Mouse (Mus musculus) CD4-positive, CD25-positive, alpha-beta regulatory T cell, adult 4 months (primary cell): ENCODE data around the gene Zbtb8os. TPM values are rescaled to one million over a fixed set of nuclear protein-coding genes. Genes with fewer than 3 reads are reported as not detected.

Experiments
- ATAC-seq: one replicate; pipeline ENCODE4 v1.8.0; 2017
- polyA plus RNA-seq, 2 experiments: library from polyadenylated mRNA; unstranded; fragments of 100-300 nt; shearing (Covaris generic); gene quantifications; one replicate each; pipeline ENCODE4 v1.2.1; 2017

Zbtb8os gene
- polyA plus RNA-seq = 10 to 100 TPM; 79.6 to 86.0 TPM

DNA sequence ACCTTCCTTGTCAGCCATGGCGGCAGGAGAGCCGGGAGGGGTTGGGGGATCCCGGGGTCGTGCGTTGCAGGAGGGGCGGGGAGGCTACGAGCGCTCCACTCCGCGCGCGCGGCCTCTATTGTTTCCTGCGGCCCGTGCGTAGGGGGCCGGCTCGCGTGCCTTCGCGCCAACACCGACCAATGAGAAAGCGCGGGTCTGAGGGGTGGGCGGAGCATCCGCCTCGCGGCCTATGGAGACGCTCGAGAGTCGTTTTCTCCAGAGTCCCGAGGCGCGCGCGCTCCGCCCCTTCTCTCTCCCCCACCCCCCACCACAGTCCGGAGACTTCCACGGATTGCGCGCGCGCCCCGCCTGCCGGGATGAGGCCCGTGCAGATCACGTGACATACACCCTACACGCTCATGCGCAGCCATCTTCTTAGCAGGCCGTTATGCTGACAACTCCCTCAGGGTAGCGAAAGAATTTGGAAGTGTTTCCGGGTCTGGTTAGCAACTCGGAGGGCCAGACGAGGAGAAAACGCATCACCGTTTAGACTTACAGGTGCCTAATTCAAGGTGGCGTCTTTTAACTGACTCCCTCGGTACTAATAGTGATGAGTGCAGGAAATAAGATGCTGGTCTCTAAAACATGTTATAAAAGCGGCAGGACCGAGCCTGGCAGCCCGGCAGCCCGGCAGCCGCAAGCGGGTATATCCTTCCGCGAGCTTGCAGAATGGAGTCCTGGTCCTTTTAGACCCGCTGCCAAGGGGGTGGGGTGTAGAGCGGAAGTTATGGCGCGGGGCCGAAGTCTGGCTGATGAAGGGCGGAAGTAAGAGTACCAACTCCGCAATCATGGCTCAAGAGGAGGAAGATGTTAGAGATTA is at the start of gene Zbtb8os, which contains the start of gene Rbbp4:
TSS of gene Zbtb8os (plus strand) at position 480 of the 859 bp plus-strand sequence.
TSS of gene Rbbp4 (minus strand) at position 155 of the 859 bp plus-strand sequence.
- ATAC-seq = peak; percentile 89

DNA sequence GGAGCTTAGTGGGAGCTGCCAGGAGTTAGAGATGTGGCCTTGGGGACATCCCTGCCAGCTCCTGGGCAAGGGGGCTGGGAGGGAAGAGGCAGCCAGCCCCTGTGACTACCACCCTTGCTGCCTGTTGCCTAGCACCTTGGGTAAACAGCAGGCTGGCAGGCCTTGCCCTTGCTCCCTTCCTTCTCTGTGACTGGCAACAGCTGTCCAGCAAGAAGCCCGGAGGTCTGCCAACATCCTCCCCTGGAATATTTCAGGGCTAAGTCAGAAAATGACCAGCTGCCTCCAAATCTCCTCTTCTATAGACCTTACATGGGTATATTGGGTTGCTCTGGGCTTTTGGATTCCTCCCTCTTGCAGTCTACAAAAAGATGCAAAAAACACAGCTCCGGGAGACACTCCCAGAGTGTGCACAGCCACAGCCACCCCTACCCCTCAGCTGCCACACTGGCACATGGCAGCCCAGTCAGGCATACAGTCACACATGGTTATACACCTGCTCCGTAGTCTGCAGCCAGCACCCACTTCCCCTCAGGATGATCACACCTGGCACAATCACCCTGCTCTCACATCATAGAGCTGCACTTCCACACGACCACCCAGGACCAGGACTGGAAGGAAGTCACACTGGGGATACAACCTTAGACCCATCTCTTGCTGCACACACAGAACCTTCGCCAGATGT is 49.4 kb upstream of the Zbtb8os start:
- ATAC-seq = no peak

DNA sequence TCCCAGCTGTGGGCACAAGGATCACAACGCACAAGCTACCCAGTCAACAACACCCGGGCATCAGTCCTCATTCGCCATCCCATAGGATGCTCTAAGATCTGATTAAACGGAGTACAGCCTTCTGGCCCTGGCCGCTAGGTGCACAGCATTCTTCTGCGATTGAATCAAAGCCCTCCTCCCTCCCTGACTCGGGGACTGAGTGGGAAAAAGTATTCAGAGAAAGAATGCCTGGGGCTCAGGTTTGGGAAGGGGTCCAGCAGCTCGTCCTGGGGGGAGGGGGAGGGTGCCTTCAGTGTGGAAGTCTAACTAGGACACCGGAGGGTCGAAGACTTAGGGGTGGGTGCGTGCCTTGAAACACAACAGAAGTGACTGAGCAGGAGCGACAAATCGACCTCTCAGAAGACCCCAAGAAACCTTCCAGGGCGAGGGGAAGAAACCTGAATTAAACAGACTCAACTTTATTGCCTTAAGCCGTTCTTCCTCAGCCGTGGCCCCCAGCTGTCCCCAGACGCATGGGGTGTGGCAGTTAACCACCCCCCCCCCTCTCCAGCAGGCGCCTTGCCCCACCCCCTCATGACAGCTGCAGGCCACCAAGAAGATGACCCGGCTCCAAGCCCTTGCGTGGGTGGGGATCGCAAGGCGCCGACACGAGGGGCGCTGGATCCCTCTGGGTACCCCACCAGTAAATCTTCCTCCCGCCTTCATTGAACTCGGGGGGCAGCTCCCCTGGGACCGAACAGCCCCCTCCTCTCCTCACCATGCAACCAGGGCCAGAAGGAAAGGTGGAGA is 48.6 kb upstream of the Zbtb8os start:
- ATAC-seq = no peak

DNA sequence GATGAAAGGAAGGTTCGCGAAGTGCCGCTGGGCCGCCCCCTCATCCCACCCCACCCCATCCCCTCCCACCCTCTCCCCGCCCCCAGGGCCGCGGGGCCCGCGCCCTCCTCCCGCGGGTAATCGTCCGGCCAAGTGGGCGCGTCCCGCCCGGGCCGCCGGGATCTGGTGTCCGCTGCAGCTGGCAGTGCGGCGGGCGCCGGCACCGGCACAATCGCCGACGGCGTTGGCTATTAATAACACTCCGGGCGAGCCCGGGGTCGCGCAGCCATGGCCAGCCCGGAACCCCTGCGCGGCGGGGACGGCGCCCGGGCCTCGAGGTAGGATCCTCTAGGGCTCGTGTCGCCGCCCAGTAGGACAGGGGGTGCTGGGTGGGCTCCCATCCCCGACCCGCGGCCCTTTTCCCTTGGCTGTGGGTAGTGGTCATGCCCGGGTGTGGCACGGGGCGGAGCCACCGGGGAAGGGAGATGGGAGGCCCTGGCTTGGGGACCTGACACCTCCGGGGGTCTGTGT is 48.0 kb upstream of the Zbtb8os start, which contains the start of gene Sync:
TSS of gene Sync (plus strand) at position 146 of the 510 bp plus-strand sequence.
- no peak for ATAC-seq

DNA sequence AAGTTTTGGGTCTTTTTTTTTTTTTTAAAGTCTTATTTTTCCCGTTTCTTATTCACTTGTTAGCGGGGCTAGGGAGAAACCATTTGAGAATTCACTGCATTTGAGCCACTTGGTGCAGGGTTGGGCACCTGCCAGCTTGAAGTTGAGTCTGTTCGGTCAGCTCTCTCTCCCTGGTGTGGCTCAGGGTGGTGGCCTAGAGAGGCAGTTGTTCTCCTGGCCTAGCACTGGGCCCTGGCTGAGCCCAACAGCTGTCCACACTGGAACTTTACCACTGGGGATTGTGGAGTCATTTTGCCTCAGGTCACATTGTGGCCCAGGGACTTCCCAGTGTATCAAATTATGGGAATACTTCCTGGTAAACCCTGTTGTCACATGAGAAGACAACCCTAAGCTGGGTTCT is 47.4 kb upstream of the Zbtb8os start:
- no peak for ATAC-seq

DNA sequence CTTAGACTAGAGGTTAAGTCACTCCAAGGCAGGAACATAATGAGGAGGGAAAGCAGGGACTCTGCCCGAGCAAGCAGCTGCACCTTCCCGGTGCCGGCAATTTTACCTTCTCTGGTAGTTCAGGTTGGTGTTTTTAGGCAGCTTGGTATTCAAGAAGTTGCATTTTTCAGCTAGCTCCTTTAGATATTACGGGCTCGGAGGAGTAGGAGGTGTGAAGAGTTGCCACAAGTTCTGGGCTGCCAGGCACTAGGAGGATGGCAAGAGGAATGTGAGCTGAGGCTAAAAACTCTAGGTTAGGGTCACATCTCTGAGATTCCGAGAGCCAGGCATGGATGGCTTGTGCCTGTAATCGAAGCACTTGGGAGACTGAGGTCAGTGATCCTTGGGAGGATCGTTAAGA is 45.8 kb upstream of the Zbtb8os start:
- ATAC-seq = no peak

DNA sequence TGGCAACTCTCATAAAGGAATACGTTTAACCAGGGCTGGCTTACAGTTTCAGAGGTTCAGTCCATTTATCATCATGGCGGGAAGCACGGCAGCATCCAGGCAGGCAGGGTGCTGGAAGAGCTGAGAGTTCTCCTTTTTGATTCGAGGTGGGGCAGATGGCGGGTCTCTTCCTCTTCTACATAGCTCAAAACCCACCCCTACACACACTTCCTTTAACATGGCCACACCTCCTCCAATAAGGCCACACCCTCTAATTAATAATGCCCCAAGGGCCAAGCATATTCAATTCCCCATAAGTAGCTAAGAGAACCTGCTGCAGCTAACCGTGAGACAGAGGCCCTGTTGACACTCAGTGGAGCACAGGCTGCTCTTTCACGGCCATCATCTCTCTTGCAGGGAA is 42.7 kb upstream of the Zbtb8os start:
- no peak for ATAC-seq

DNA sequence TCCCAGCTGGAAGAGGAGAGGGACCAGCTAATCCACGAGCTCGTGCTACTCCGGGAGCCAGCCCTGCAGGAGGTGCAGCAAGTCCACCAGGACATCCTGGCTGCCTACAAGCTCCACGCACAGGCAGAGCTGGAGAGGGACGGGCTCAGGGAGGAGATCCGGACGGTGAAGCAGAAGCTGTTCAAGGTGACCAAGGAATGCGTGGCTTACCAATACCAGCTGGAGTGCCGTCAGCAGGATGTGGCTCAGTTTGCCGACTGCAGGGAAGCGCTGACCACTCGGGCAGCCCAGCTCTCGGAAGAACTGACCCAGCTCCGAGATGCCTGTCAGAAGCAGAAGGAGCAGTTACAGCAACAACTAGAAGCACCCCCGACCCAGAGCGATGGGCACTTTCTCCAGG is 41.8 kb upstream of the Zbtb8os start:
- ATAC-seq = no peak

DNA sequence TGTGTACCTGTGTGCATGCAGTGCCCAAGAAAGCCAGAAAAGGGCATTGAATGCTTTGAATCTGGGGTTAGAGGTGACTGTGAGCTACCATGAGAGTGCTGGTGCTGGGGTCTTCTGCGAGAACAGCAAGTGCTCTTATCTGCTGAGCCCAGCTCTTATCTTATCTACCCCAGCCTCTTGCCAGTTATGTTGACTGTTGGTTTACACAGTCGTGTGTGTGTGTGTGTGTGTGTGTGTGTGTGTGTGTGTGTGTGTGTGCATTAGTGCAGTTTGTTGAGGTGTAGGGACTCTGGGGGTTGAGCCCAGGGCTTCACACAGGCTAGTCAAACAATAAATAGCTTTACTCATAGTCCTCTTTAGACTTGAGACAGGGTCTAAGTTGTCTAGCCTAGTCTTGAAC is 40.3 kb upstream of the Zbtb8os start:
- no peak for ATAC-seq

DNA sequence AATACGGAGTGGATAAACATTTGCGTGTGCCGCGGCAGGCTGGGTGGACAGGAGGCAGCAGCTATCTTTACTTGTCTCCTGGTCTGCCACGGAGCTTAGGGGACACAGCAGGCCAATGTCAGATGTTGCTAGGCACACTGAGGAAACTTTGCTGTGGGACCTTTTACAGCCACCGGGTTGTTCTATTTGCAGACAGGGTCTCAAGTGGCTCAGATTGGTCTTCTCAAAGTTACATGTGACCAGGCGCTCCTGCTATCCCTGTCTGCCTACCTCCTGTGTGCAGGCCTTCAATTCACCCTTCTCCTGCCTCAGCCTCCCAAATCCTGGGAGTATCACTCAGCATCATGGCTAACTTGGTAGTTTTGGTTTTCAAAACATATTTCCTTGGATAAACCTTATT is 39.4 kb upstream of the Zbtb8os start:
- ATAC-seq = no peak

DNA sequence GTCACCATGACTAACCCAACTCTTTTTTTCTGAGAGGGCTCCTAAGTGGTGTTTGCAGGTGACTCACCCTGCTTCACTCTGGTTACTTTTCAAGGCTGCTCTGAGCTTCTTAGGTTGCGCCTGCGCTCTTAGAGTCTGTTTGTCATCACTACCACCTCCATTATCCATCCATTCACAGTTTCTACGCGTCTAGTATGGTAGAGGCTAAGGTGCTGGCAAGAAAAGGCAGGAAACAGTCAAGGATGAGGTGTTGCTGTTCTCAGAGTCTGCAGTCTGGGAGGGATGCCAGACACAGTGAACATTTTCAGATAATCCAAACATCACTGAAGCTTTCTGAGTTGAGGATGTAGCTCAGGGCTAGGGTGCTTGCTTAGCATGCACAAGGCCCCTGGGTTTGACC is 37.8 kb upstream of the Zbtb8os start:
- ATAC-seq = no peak

DNA sequence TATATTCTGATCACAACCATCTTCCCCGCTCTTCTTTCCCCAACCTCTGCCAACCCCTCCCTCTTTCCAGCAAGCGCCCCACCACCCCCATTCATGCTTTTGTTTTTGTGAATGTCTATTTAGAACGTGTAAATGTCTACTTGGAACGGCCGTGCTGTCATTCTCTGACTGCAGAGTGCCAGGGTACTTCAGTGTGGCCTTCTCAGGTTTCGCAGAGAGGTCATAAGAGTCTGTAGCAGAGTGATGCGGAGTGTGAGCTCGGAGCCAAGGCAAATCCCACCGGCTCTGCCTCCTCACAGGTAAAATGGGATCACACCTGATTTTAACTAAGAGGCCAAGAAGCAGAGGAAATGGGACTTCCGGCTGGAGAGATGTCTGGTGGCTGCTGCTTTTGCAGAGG is 36.4 kb upstream of the Zbtb8os start:
- no peak for ATAC-seq

DNA sequence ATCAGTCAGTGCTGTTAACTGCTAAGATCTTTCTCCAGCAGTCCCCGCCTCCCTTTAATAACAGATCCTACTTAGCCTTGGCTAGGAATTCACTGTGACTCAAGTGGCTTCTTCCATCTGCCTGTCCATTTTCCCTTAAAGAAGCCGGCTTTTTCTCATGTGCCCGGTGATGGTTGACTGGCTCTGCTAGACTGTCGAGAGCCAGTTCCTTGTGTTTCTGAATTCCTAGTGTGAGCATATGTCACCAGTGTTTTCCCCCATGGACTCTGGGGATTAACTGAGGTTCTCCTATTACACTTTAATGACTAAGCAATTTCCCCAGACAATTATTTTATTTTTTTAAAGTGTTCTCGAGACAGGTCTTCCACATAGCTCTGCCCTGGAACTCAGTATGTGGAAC is 32.1 kb upstream of the Zbtb8os start:
- ATAC-seq = no peak

DNA sequence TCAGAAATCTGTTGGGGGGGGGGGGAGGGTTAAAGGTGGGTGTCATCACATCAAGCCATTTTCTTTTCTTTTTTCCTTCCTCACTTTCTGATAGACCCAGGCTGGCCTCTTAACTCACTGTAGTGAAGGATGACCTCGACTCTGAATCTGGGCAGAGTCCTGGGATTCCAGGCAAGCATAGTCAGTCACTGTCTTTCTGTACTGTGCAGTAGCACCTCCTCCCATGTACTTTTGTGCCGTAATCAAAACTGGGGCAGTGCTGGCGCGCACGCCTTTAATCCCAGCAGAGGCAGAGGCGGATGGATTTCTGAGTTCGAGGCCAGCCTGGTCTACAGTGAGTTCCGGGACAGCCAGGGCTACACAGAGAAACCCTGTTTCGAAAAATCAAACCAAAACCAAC is 31.7 kb upstream of the Zbtb8os start:
- ATAC-seq = no peak

DNA sequence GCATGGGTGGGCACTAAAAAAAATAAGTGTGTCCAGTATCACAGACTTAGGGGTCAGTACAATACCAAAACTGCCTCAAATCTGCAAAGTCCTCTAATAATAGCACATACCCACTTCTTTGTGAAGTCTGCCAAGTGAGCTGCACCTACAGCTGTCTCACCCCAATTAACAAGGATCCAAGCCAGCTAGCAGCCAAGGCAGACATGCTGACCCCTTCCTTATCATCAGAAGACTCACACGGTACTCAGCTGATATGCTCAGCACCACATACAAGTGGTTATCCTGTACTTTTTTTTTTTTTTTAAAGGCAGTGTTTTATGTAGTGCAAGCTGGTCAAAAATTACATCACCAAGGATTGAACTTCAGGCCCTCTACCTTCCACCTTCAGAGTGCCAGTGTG is 31.2 kb upstream of the Zbtb8os start:
- no peak for ATAC-seq

DNA sequence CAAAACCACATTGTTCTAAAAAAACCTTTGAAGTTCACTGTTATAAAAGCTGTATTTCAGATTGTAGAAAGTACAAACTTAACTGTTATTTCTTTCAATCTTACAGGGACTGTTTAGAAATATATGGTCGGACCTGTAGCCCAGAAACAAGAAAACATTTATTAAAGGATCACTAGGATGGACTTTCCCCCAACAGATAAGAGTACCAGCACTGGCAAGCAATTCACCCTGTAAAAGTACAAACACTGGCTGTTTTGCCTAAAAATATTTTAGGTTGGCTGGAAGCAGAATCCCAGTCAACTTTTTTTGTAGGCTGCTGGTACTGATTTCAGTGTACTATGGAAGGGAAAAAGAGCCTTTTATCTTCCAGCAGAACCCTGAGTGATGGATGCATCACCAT is 27.6 kb upstream of the Zbtb8os start:
- no peak for ATAC-seq

DNA sequence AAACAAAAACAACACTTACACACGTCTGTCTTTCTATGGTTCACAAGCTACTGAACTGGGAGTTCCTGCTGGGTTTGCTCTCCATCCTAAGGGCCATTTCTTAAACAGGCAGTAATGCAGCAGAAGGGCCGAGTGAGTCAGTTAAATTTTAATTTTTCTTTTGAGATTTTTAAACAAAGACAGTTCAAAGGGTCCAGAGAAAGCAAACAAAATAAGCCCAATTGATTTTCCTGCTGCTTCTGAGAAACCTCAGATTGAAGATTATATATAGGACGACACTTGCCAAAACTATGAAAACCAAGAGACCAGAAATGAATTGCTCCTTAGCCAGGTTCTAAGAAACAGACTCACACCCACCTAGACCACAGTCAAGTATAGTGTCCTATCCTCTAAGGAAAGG is 21.6 kb upstream of the Zbtb8os start:
- no peak for ATAC-seq

DNA sequence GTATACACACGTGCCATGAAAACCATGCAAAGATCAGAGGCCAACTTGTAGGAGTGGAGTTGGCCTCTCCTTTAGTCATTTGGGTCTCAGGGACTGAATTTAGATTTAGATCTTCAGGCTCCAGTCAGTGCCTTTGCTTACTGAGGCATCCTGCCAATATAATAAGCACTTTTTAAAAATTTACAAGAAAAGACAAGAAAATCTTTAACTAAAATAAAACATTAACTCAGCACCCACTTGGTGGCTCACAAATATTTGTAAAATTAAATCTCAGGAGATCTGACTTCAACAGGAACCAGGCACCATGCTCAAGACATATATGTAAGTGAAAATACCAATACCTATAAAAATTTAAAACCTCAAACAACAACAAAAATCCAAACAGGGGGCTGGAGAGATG is 14.6 kb upstream of the Zbtb8os start:
- no peak for ATAC-seq

DNA sequence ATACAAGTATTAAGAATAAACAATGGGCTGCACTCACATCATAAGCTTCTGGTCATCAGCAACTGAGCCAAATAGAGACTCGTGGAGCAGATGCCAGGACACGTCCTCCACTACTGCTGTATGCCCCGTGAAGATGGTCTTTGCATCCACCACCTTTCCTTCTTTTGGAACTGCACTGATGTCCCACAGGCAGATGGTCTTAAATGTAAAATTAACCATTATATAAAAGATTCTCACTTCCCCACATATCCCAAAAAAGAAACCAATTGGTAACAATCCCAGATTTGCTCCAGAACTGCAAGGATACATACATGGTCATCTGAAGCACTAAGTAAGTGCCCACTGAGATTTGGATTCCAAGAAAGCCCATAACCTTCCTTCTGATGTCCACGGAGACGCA is 13.5 kb upstream of the Zbtb8os start:
- ATAC-seq = no peak

DNA sequence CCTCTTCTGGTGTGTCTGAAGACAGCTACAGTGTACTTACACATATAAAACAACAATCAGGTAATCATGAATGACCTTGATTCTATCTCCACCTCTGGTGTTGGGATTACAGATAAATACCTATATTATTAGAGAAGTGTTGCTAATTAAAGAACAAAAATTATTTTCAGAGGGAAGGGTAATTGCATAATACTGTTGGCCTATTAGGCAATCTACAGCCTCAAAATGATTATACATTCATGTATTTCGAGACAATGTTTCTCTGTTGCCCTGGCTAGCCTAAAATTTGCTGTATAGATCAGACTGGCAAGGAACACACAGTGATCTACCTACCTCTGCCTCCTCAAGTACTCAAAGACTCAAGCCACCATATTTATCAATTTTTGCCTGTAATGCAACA is 12.0 kb upstream of the Zbtb8os start:
- no peak for ATAC-seq

DNA sequence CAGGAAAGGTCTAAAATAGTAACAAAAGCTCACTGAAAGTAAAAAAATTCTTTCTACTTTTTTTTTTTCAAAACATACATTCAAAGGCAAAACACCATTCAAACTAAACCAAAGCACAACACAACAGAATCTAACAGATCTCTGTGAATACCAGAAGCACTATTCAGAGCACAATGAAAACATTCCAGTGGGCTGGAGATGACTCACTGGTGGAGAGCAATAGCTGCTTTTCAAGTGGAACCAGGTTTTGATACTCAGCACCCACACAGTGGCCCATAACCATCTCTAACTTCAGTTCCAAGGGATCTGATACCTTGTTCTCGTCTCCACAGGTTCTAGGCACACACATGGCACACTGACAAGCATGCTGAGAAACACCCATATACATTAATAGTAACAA is 10.7 kb upstream of the Zbtb8os start:
- no peak for ATAC-seq

DNA sequence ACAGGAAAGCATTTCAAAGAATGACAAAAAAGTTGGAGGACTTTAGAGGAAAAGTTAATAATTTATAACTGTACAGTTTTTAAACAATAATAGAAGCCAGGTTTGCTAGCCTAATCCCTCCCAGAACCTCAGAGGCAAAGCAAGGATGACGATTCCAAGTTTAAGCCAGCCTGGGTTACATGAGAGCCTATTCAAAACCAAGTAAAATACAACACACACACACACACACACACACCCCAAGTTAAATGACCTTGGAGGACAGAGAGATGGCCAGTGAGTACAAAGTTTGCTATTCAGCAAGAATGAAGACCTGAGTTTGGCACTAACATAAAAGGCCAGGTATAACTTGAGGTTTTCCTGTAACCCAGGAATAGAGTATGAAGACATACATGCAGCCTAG is 9.3 kb upstream of the Zbtb8os start:
- no peak for ATAC-seq

DNA sequence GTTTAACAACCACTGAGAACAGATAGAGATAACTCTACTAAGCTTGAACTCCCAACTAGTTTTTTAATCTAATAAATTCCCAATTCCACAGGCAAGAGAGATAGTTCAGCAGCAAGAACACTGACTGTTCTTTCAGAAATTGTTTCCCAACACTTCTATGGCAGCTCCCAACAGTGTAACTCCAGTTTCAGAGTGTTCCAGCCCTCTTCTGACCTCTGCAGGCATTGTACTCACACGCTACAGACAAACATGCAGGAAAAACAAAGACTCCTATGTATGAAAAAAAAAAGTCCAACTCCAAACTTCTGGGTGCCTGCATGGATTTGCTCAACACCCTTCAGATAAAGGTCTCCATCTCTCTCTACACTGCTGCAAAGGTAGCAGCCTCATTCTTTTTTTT is 2.6 kb upstream of the Zbtb8os start:
- no peak for ATAC-seq
